Mouse (Mus musculus) cerebellum, adult 2 months (tissue): ENCODE measurements around the gene Mak. TPM values are rescaled to one million over a fixed set of nuclear protein-coding genes. Genes with fewer than 3 reads are reported as not detected.
"Not testable (repeated sequence)": the region's sequence is repeated elsewhere in the genome, so short reads cannot be mapped to it uniquely, and the experiment has no call there.

Source experiments
- DNase-seq, 2 experiments: peaks; one replicate each; pipeline ENCODE4 v3.0.0; 2021
- H3K27ac ChIP-seq: fragments of 200-500 bp; 2 replicates; pipeline ENCODE4 v1.5.1; 2012; ENCODE audit warnings: low read length, control low read depth, inconsistent platforms; ENCODE audit not compliant: insufficient read depth
- H3K27me3 ChIP-seq: fragments of 200-500 bp; 2 replicates; pipeline ENCODE4 v1.6.1; 2012; ENCODE audit warnings: inconsistent platforms, mild to moderate bottlenecking, low read length, moderate library complexity; ENCODE audit not compliant: control insufficient read depth, insufficient read depth
- H3K4me1 ChIP-seq: fragments of 200-500 bp; 2 replicates; pipeline ENCODE4 v1.6.1; 2011; ENCODE audit warnings: low read length; ENCODE audit not compliant: control insufficient read depth, insufficient read depth
- H3K4me3 ChIP-seq: fragments of 200-500 bp; replicated peaks from 2 replicates; pipeline ENCODE3; 2011; ENCODE audit warnings: mild to moderate bottlenecking, low read depth, low read length, control low read depth; ENCODE audit not compliant: insufficient read depth
- CTCF ChIP-seq: fragments of 200-500 bp; IDR thresholded peaks from 2 replicates; pipeline ENCODE4 v1.5.1; 2011; ENCODE audit warnings: low read depth, mild to moderate bottlenecking, control low read depth, low read length, moderate library complexity, borderline replicate concordance; ENCODE audit not compliant: insufficient read depth
- POLR2A ChIP-seq: fragments of 200-500 bp; IDR thresholded peaks from 2 replicates; pipeline ENCODE4 v1.6.1; 2011; ENCODE audit warnings: low read length, control low read depth, borderline replicate concordance; ENCODE audit not compliant: insufficient read depth
- WGBS: fragments of 180-500 bp; shearing (Covaris S2); methylation state at CpG from one replicate; pipeline ENCODE4 v1.1.7; 2018; 5-methylcytosine and 5-hydroxymethylcytosine counted together
- polyA plus RNA-seq: library from polyadenylated mRNA; depleted of rRNA; stranded (reverse); fragments of >200 nt; gene quantifications from 2 replicates; pipeline ENCODE4 v1.2.3, GENCODE M21; 2012

Gene Mak
- polyA plus RNA-seq, 1 experiment, result 0.43 TPM

- peak within 1 kb of the TSS; percentile 94 for H3K27ac ChIP-seq
- TF ChIP-seq POLR2A (peak; percentile 63), CTCF (no peak)
- peak within 1 kb of the TSS; percentile 83 for H3K4me3 ChIP-seq
- DNase-seq, result peak; percentile 92 to 96
- H3K27me3 ChIP-seq, result no peaks in the 10 kb centered on the region
- WGBS, result under 1% methylated on average over 58 of the region's 58 CpGs
- no peaks in the 10 kb centered on the region for H3K4me1 ChIP-seq
Measured at GRCm38 (mm10) chr13:41000926-41001639, 78.4 kb downstream of the Mak start, which contains the start of gene Pak1ip1. Gene Pak1ip1 (plus strand): TSS chr13:41001023.

GRCm38 (mm10) chr13:41000140-41000925, 79.2 kb downstream of the Mak start:
- under 1% methylated on average over 25 of the region's 25 CpGs for WGBS

GRCm38 (mm10) chr13:40998537-40998936, 81.0 kb downstream of the Mak start:
- 93% methylated on average over 5 of the region's 5 CpGs for WGBS
- not testable (repeated sequence) for DNase-seq, H3K27me3 ChIP-seq, H3K4me1 ChIP-seq, H3K27ac ChIP-seq, H3K4me3 ChIP-seq

More at GRCm38 (mm10) chr13:41000140-41000925, 79.2 kb downstream of the Mak start:
- TF ChIP-seq POLR2A (no peak), CTCF (0 out of 2 replicates have a peak, but pooled peaks have one; percentile 4)
- Histone ChIP-seq H3K4me3 (peak overlapping the region; percentile 83), H3K4me1 (no peaks in the 10 kb centered on the region), H3K27ac (peak overlapping the region; percentile 30; the same call in 1 of the 2 replicates), H3K27me3 (no peaks in the 10 kb centered on the region)
- peak; percentile 17 to 55 for DNase-seq

- 44% methylated on average over 8 of the region's 8 CpGs for WGBS
- no peak overlapping the region for H3K27ac ChIP-seq
- no peaks in the 10 kb centered on the region for H3K4me1 ChIP-seq
- no peak for DNase-seq
- no peaks in the 10 kb centered on the region for H3K27me3 ChIP-seq
- TF ChIP-seq POLR2A, result no peak
- no peak for TF ChIP-seq CTCF
- no peak overlapping the region for H3K4me3 ChIP-seq
Measured at GRCm38 (mm10) chr13:40994487-40995263, 84.8 kb downstream of the Mak start.

- 10% methylated on average over 2 of the region's 2 CpGs for WGBS
- no peaks in the 10 kb centered on the region for H3K27me3 ChIP-seq
- H3K4me3 ChIP-seq, result no peak overlapping the region
- TF ChIP-seq POLR2A, result no peak
- no peak for TF ChIP-seq CTCF
- no peak for DNase-seq
- no peaks in the 10 kb centered on the region for H3K4me1 ChIP-seq
- H3K27ac ChIP-seq, result no peak overlapping the region
Measured at GRCm38 (mm10) chr13:40988418-40988817, 91.1 kb downstream of the Mak start.

- not testable (repeated sequence) for H3K4me1 ChIP-seq, H3K4me3 ChIP-seq, DNase-seq, H3K27me3 ChIP-seq, H3K27ac ChIP-seq
- 58% methylated on average over 4 of the region's 4 CpGs for WGBS
Measured at GRCm38 (mm10) chr13:40987608-40988303, 91.8 kb downstream of the Mak start.

GRCm38 (mm10) chr13:40986081-40986480, 93.4 kb downstream of the Mak start:
- 92% methylated on average over 5 of the region's 5 CpGs for WGBS
- TF ChIP-seq CTCF (no peak), POLR2A (no peak)

More at GRCm38 (mm10) chr13:40986081-40986480, 93.4 kb downstream of the Mak start:
- DNase-seq, result no peak
- H3K4me3 ChIP-seq, result no peak overlapping the region
- no peak overlapping the region for H3K27ac ChIP-seq
- no peaks in the 10 kb centered on the region for H3K27me3 ChIP-seq
- no peaks in the 10 kb centered on the region for H3K4me1 ChIP-seq
